Mouse (Mus musculus) lung, embryonic 16.5 days (tissue): ENCODE measurements around the gene Eif2b3. TPM values are rescaled to one million over a fixed set of nuclear protein-coding genes. Genes with fewer than 3 reads are reported as not detected.

Source experiments
- ATAC-seq: fragments of 200-750 bp; cut with Nextera tagmentation; 2 replicates; pipeline ENCODE4 v1.8.0; 2017; ENCODE audit warnings: low read depth, mild to moderate bottlenecking, moderate library complexity
- H3K27ac ChIP-seq: fragments of 300-500 bp; sonication (generic); 2 replicates; pipeline ENCODE4 v1.5.1; 2014; ENCODE audit warnings: mild to moderate bottlenecking, control low read depth, low read length
- H3K27me3 ChIP-seq: fragments of 300-500 bp; sonication (generic); 2 replicates; pipeline ENCODE4 v1.6.1; 2014; ENCODE audit warnings: low read depth, low read length, mixed read lengths; ENCODE audit not compliant: control insufficient read depth, insufficient read depth
- H3K36me3 ChIP-seq: fragments of 300-500 bp; sonication (generic); 2 replicates; pipeline ENCODE4 v1.6.1; 2014; ENCODE audit warnings: low read length; ENCODE audit not compliant: control insufficient read depth, insufficient read depth
- H3K4me1 ChIP-seq: fragments of 300-500 bp; sonication (generic); replicated peaks from 2 replicates; pipeline ENCODE4 v1.6.1; 2014; ENCODE audit warnings: low read length, mixed read lengths; ENCODE audit not compliant: control insufficient read depth, insufficient read depth
- H3K4me2 ChIP-seq: fragments of 300-500 bp; sonication (generic); 2 replicates; pipeline ENCODE4 v1.6.1; 2014; ENCODE audit warnings: low read depth, low read length, control low read depth
- H3K4me3 ChIP-seq: fragments of 300-500 bp; sonication (generic); 2 replicates; pipeline ENCODE4 v1.5.1; 2014; ENCODE audit warnings: mild to moderate bottlenecking, low read length, control low read depth
- H3K9ac ChIP-seq: fragments of 300-500 bp; sonication (generic); 2 replicates; pipeline ENCODE4 v1.6.1; 2014; ENCODE audit warnings: low read length, control low read depth
- H3K9me3 ChIP-seq: fragments of 300-500 bp; sonication (generic); 2 replicates; pipeline ENCODE4 v1.6.1; 2016; ENCODE audit warnings: low read length; ENCODE audit not compliant: control insufficient read depth
- WGBS: fragments of 180-500 bp; shearing (Covaris S2); extraction: QIAGEN DNeasy Blood & Tissue Kit; methylation state at CpG from one replicate; pipeline ENCODE4 v1.1.7; 2014; 5-methylcytosine and 5-hydroxymethylcytosine counted together
- polyA plus RNA-seq: library from polyadenylated mRNA; unstranded; fragments of >200 nt; fragmentation: Nextera tagmentation; extraction: Ambion mirVana; gene quantifications from 2 replicates; pipeline ENCODE4 v1.2.1, GENCODE M21; 2015

Eif2b3 gene
- polyA plus RNA-seq, 1 experiment from 2014 or later: 29.7 TPM

DNA sequence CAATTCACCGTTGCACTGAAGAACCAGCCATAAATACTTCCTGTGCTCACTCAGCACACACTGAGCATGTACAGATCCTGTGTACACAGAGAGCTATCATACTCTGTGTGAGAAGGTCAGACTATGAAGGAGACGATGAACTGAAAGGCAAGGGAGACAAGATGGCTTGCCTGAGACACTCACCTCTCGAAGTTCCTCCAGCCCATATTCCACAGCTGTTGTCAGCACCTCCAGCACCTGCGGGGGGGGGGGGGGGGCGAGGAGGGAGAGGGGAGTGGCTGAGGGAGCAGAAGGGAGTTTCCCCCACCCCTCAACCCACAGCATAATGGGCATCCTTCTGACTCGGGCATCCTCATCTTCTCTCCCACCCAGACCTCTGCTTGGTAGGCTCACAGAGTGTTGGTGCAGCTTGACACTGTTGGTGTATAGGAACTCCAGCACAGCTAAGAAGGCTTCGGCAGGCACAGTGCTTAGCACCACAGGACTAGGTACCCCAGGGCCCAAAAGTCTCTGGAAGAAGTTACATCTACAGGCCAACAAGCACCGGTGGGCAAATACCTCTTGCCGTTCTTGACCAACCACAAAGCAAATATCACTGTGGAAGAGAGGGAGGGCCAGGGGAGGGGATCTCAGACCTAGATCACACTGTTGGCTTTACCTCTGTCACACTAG lies 104.5 kb downstream of the Eif2b3 start:
- 61% methylated on average over 7 of the region's 9 CpGs for WGBS
- H3K9me3 ChIP-seq: no peaks in the 10 kb centered on the region
- ATAC-seq: no peak
- no peaks in the 10 kb centered on the region for H3K27me3 ChIP-seq
- H3K4me1 ChIP-seq: peaks cover 34% of the 10 kb centered on the region
- no peak overlapping the region for H3K9ac ChIP-seq
- no peak overlapping the region for H3K4me3 ChIP-seq
- no peaks in the 10 kb centered on the region for H3K36me3 ChIP-seq
- H3K27ac ChIP-seq: no peak overlapping the region
- H3K4me2 ChIP-seq: no peak overlapping the region

GRCm38 (mm10) chr4:117124218-117124517 lies 105.0 kb downstream of the Eif2b3 start:
- Histone ChIP-seq H3K27me3 (no peaks in the 10 kb centered on the region), H3K4me2 (no peak overlapping the region), H3K27ac (peak overlapping the region; percentile 80; the same call in 1 of the 2 replicates), H3K9ac (no peak overlapping the region), H3K9me3 (no peaks in the 10 kb centered on the region), H3K4me1 (peaks cover 34% of the 10 kb centered on the region), H3K36me3 (no peaks in the 10 kb centered on the region), H3K4me3 (no peak overlapping the region)
- no peak for ATAC-seq
- 66% methylated on average over 3 of the region's 3 CpGs for WGBS

GRCm38 (mm10) chr4:117124518-117125347 lies 105.5 kb downstream of the Eif2b3 start:
- peak overlapping the region; percentile 42 for H3K9ac ChIP-seq
- no peak overlapping the region for H3K4me3 ChIP-seq
- 0 out of 2 replicates have a peak overlapping the region, but pooled peaks have one; percentile 11 for H3K4me2 ChIP-seq
- H3K27me3 ChIP-seq: no peaks in the 10 kb centered on the region
- H3K36me3 ChIP-seq: no peaks in the 10 kb centered on the region
- no peak for ATAC-seq
- H3K4me1 ChIP-seq: peaks cover 32% of the 10 kb centered on the region
- peak overlapping the region; percentile 80 for H3K27ac ChIP-seq
- WGBS: 36% methylated on average over 14 of the region's 14 CpGs
- H3K9me3 ChIP-seq: no peaks in the 10 kb centered on the region

DNA sequence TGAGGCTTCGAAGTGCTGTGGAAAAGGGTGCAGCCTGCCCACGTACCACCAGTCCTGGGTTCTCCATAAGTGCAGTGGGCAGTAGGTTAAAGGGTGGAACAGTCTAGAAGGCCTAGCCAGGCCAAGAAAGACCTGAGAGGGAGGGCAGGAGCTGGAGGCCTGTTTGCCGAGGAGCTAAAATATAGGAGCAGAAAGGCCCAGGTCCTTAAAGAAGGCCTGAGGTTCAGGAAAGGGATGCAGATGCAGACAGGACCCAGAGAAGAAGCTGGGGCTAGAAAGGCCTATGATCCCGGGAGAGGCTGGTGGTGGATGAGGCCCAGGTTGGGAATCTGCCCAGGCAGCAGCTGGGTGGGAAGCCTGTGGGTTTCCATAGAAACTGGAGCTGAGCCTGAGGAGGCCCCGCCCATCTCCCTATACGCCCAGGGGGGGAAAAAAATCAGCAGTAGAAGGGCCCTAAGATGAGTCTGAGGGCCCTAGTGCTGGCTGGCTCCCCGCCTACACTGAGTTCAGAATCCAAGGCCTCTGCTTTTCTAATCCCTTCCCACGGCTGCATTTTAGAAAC lies 106.2 kb downstream of the Eif2b3 start, which contains the start of gene Btbd19:
Gene Btbd19 (minus strand): TSS at position 378 of the 562 bp plus-strand sequence.
- Histone ChIP-seq H3K27ac (peak within 1 kb of the TSS; percentile 80), H3K4me1 (peaks cover 28% of the 10 kb centered on the region), H3K4me2 (0 out of 2 replicates have a peak within 1 kb of the TSS, but pooled peaks have one; percentile 11), H3K36me3 (no peaks in the 10 kb centered on the region), H3K9ac (peak within 1 kb of the TSS; percentile 42), H3K9me3 (no peaks in the 10 kb centered on the region), H3K4me3 (no peak within 1 kb of the TSS), H3K27me3 (no peaks in the 10 kb centered on the region)
- ATAC-seq: peak; percentile 70
- WGBS: 24% methylated on average over 8 of the region's 8 CpGs

DNA sequence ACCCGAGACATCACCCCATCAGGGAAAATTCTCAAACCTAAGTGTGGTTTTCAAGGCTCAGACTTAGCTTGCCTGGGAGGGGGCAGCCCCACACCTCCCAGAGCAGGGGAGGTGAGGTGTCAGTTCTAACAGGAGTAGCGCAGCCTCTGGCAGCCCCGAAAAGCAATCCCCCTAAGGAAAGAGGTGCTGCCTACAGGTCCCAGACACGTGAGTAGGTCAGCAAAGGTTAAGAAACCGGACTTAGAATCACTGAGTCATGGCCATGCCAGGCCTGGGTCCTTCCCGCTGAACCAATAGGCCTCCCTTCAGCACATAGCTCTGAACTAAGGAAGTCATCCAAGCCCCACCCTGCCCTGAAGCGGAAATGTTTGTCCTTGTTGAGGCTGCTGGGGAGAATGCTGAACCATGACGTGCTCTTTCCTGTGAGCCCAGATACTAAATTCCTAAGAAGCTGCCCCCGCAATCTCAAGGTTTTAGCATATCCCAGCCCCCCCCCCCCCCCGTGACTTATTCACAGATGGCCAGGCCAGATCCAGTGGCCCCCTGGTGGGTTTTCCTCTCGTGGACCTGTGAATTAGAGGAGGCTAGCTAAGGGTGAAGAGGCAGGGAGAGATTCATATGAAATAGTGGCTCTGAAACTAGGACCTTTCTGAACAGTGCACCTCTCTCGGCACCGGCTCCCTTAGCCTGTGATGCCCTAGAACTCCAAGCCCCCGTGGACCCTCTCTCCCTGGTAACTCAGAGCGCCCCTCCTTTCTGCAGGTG lies 106.9 kb downstream of the Eif2b3 start:
- peak; percentile 72 for ATAC-seq
- Histone ChIP-seq H3K9me3 (no peaks in the 10 kb centered on the region), H3K9ac (peak overlapping the region; percentile 42), H3K4me2 (no peak overlapping the region), H3K36me3 (no peaks in the 10 kb centered on the region), H3K27ac (peak overlapping the region; percentile 80), H3K4me1 (peaks cover 28% of the 10 kb centered on the region), H3K4me3 (no peak overlapping the region), H3K27me3 (no peaks in the 10 kb centered on the region)
- WGBS: 31% methylated on average over 15 of the region's 15 CpGs

DNA sequence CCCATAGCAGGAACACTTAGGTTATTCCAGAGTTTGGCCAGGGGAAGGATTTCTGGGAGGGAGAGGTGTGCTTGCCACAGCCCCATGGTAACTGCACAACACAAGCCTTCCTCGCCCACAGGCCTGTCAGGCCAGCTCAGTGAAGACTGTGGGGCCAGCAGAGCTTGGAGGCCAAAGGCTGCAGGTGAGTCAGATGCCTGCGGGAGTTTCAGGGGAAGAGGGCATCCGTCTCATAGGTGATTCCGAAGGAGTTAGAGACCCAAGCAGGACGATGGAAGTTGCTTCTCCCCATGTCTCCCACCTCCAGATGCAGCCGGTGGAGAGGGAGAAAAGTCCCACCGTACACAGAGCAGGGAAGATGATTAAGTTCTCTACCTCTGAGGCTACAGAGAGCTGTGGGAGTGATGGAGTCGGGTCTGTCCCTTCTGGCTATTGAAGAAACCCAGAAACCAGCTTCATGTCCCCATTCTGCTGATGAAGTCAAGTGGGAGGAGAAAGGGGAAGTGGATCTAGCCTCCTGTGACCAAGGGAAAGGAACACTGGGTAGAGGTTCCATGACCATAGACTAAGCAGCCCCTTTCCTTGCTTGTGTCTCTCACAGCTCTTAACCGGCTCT lies 107.6 kb downstream of the Eif2b3 start, which contains the start of gene Tctex1d4:
Gene Tctex1d4 (plus strand): TSS at position 120 of the 616 bp plus-strand sequence.
- Histone ChIP-seq H3K9ac (peak within 1 kb of the TSS; percentile 42), H3K27me3 (no peaks in the 10 kb centered on the region), H3K4me2 (no peak within 1 kb of the TSS), H3K36me3 (no peaks in the 10 kb centered on the region), H3K9me3 (no peaks in the 10 kb centered on the region), H3K27ac (peak within 1 kb of the TSS; percentile 80), H3K4me1 (peaks cover 25% of the 10 kb centered on the region), H3K4me3 (no peak within 1 kb of the TSS)
- ATAC-seq: no peak
- WGBS: 74% methylated on average over 9 of the region's 9 CpGs

- no peak overlapping the region for H3K9ac ChIP-seq
- no peaks in the 10 kb centered on the region for H3K36me3 ChIP-seq
- no peak overlapping the region for H3K27ac ChIP-seq
- no peak overlapping the region for H3K4me3 ChIP-seq
- H3K4me2 ChIP-seq: no peak overlapping the region
- WGBS: 82% methylated on average over 33 of the region's 33 CpGs
- H3K4me1 ChIP-seq: peaks cover 32% of the 10 kb centered on the region
- H3K27me3 ChIP-seq: peaks cover 7% of the 10 kb centered on the region
- no peaks in the 10 kb centered on the region for H3K9me3 ChIP-seq
- no peak for ATAC-seq
These were observed 108.9 kb downstream of the Eif2b3 start for GRCm38 (mm10) chr4:117127991-117128686.

GRCm38 (mm10) chr4:117130790-117131189 lies 111.6 kb downstream of the Eif2b3 start:
- H3K4me2 ChIP-seq: no peak overlapping the region
- 76% methylated on average over 6 of the region's 6 CpGs for WGBS
- H3K27ac ChIP-seq: no peak overlapping the region
- peaks cover 18% of the 10 kb centered on the region for H3K4me1 ChIP-seq
- H3K27me3 ChIP-seq: peaks cover 7% of the 10 kb centered on the region
- H3K9ac ChIP-seq: no peak overlapping the region
- no peak overlapping the region for H3K4me3 ChIP-seq
- H3K36me3 ChIP-seq: no peaks in the 10 kb centered on the region
- H3K9me3 ChIP-seq: no peaks in the 10 kb centered on the region
- no peak for ATAC-seq
